Comparison of ENCODE assay signal across 9 mouse cellular contexts in the genomic region with DNA sequence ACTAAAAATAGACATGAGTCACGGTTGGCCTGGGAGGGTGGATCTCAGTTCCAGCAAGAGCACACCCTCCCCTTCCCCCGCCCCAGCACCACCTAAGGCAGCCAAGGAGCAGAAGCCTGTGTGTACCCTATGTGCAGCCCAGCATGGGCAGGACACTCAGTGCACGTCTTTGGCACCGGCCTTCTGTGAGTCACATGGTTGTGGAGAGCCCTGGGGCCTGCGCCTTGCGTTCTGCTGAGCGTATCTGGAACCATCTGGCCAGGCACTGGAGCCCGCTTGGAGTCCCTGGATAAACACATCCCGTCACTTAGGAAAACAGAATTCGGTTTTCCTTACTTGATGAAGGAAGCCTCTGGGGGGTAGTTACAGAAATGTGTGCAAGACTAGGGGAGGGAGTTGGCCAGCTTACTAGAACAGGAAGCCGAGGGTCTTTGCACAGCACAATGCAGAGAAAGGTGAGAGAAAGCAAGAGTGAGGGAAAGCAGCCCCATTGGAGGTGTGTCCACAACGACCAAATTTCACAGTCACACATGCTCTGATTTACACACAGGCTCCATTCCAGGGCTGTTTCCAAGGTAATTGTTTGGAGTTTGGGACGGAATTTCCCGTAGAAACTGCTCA. TPM values are rescaled to one million over a fixed set of nuclear protein-coding genes. Genes with fewer than 3 reads are reported as not detected.
DNase-seq lines count a peak whose midpoint lies in the region; ATAC-seq and TF ChIP-seq lines count a peak whose summit lies in the region.
"Had no signal": no experiment of that assay in that cellular context is flagged by ENCODE, and none has a peak within 500 bp of the region (broad histone marks: within the 10 kb centered on the region; RNA-seq: fewer than 3 reads in every experiment).

No protein-coding gene starts in this region.

- H3K4me2 ChIP-seq in limb, embryonic 14.5 days (replicated peaks; ENCODE audit: low read depth, low read length, severe bottlenecking) = peak overlapping the region; percentile 29
- H3K4me2 ChIP-seq in stomach, embryonic 14.5 days (replicated peaks; ENCODE audit: low read depth, low read length) = no peak overlapping the region

- no peak for TF ChIP-seq POLR2A in limb, embryonic 14.5 days (IDR thresholded peaks at IDR 0.05; ENCODE audit: borderline replicate concordance, extremely low read depth, insufficient read depth, insufficient read length)

- no peaks in the 10 kb centered on the region for H3K27me3 ChIP-seq in limb, embryonic 14.5 days (ENCODE audit: control insufficient read depth, insufficient read depth, low read length)
- H3K27me3 ChIP-seq in stomach, embryonic 14.5 days (ENCODE audit: control insufficient read depth, insufficient read depth, low read length) = no peaks in the 10 kb centered on the region

- no peak overlapping the region for H3K4me3 ChIP-seq in limb, embryonic 14.5 days (replicated peaks; ENCODE audit: low read length)
- no peak overlapping the region for H3K4me3 ChIP-seq in stomach, embryonic 14.5 days (ENCODE audit: low read depth, low read length)

- peaks cover 22% of the 10 kb centered on the region for H3K4me1 ChIP-seq in limb, embryonic 14.5 days (ENCODE audit: control insufficient read depth, insufficient read depth, low read length)
- 0 out of 2 replicates have a peak, but pooled peaks cover 5% of the 10 kb centered on the region for H3K4me1 ChIP-seq in stomach, embryonic 14.5 days (ENCODE audit: control insufficient read depth, insufficient read depth, low read length)

- WGBS in limb, embryonic 14.5 days = 20% methylated on average over 14 of the region's 14 CpGs
- 50% methylated on average over 14 of the region's 14 CpGs for WGBS in stomach, embryonic 14.5 days

- H3K36me3 ChIP-seq in limb, embryonic 14.5 days (ENCODE audit: control insufficient read depth, insufficient read depth, low read length) = no peaks in the 10 kb centered on the region
- H3K36me3 ChIP-seq in stomach, embryonic 14.5 days (ENCODE audit: control insufficient read depth, insufficient read depth, low read length) = no peaks in the 10 kb centered on the region

- ATAC-seq in limb, embryonic 14.5 days (ENCODE audit: low FRiP score, low read depth) = peak; percentile 95
- peak; percentile 81 for ATAC-seq in stomach, embryonic 14.5 days (ENCODE audit: insufficient number of reproducible peaks, insufficient read depth, low FRiP score, low read depth)
- no peak for ATAC-seq in granulocyte monocyte progenitor cell, adult 5-6 weeks (replicated peaks; ENCODE audit: poor library complexity, severe bottlenecking)

- DNase-seq in frontal cortex, postnatal 10 days (ENCODE audit: low spot score in 2 of 2) = peak; percentile 22 to 25
- DNase-seq in frontal cortex, postnatal 14 days (ENCODE audit: low spot score in 2 of 2) = no peak
- peak; percentile 76 to 80 for DNase-seq in cerebellum, postnatal 14 days
- DNase-seq in heart, adult 11 months = peak; percentile 99
- DNase-seq in kidney, adult 11 months = peak; percentile 50
- peak; percentile 91 for DNase-seq in limb, embryonic 14.5 days (ENCODE audit: low spot score)

- H3K9me3 ChIP-seq in limb, embryonic 14.5 days (ENCODE audit: control insufficient read depth, low read length) = no peaks in the 10 kb centered on the region
- H3K9me3 ChIP-seq in stomach, embryonic 14.5 days (ENCODE audit: control insufficient read depth, low read depth, low read length) = no peaks in the 10 kb centered on the region

- peak overlapping the region; percentile 85 for H3K27ac ChIP-seq in limb, embryonic 14.5 days (replicated peaks; ENCODE audit: low read depth, low read length)
- H3K27ac ChIP-seq in stomach, embryonic 14.5 days (ENCODE audit: low read length) = peak overlapping the region; percentile 39; the same call in 1 of the 2 replicates

- no peak overlapping the region for H3K9ac ChIP-seq in limb, embryonic 14.5 days (ENCODE audit: low read depth, low read length, severe bottlenecking)
- H3K9ac ChIP-seq in stomach, embryonic 14.5 days (replicated peaks; ENCODE audit: low read depth, low read length) = no peak overlapping the region

RNA-seq across cellular contexts. Expression of a gene that starts 18.0 kb away (rescaled TPM):
- polyA plus RNA-seq in limb, embryonic 14.5 days (2012; rRNA removed) = 1.2 and 1.3 TPM in 2 replicates
- 0.32 and 1.5 TPM in 2 replicates for polyA plus RNA-seq in limb, embryonic 14.5 days (2014; fragmentation: Nextera tagmentation; extraction: Ambion mirVana)
- 0.29 and 1.3 TPM in 2 replicates for polyA plus RNA-seq in stomach, embryonic 14.5 days (2014; fragmentation: Nextera tagmentation; extraction: Ambion mirVana)
- total RNA-seq in granulocyte monocyte progenitor cell, adult 5-6 weeks (2014; fragmentation: Nextera tagmentation) = 0.17 TPM in 1 of 2 replicates, not detected in the other
- 0.95 TPM in 1 of 2 replicates, not detected in the other for total RNA-seq in granulocyte monocyte progenitor cell, adult 5-6 weeks (2017)
- total RNA-seq: CH12.LX had no signal

RNA-seq across cellular contexts. Expression of a gene that starts 53.1 kb away (rescaled TPM):
- polyA plus RNA-seq in limb, embryonic 14.5 days (2012; rRNA removed) = 291 and 326 TPM in 2 replicates
- 204 and 224 TPM in 2 replicates for polyA plus RNA-seq in limb, embryonic 14.5 days (2014; fragmentation: Nextera tagmentation; extraction: Ambion mirVana)
- 133 and 146 TPM in 2 replicates for polyA plus RNA-seq in stomach, embryonic 14.5 days (2014; fragmentation: Nextera tagmentation; extraction: Ambion mirVana)
- total RNA-seq in granulocyte monocyte progenitor cell, adult 5-6 weeks (2014; fragmentation: Nextera tagmentation) = not detected in 2 replicates
- not detected in 2 replicates for total RNA-seq in granulocyte monocyte progenitor cell, adult 5-6 weeks (2017)

RNA-seq across cellular contexts. Expression of a gene that starts 56.1 kb away (rescaled TPM):
- polyA plus RNA-seq in limb, embryonic 14.5 days (2012; rRNA removed) = not detected in 2 replicates
- not detected in 2 replicates for polyA plus RNA-seq in limb, embryonic 14.5 days (2014; fragmentation: Nextera tagmentation; extraction: Ambion mirVana)
- polyA plus RNA-seq in stomach, embryonic 14.5 days (2014; fragmentation: Nextera tagmentation; extraction: Ambion mirVana) = not detected in 2 replicates
- total RNA-seq in granulocyte monocyte progenitor cell, adult 5-6 weeks (2014; fragmentation: Nextera tagmentation) = not detected in 2 replicates
- not detected in 2 replicates for total RNA-seq in granulocyte monocyte progenitor cell, adult 5-6 weeks (2017)
- total RNA-seq: CH12.LX had no signal

Comparison
In these comparisons a context has a peak if more than half of its experiments do, and no peak if none do; other contexts are left out.
1. DNase-seq: peak in frontal cortex, postnatal 10 days (2 of 2), cerebellum, postnatal 14 days (2 of 2), heart, adult 11 months (single experiment), kidney, adult 11 months (single experiment) and limb, embryonic 14.5 days (single experiment); none in frontal cortex, postnatal 14 days (0 of 2).